Mouse (Mus musculus) thymus, postnatal 36 days (tissue): ENCODE data around the gene Gars.

Source experiments
- DNase-seq, 2 experiments: peaks; one replicate each; pipeline ENCODE4 v3.0.0; 2022; ENCODE audit warnings: mixed read lengths in 2 of 2

The Gars gene

DNA sequence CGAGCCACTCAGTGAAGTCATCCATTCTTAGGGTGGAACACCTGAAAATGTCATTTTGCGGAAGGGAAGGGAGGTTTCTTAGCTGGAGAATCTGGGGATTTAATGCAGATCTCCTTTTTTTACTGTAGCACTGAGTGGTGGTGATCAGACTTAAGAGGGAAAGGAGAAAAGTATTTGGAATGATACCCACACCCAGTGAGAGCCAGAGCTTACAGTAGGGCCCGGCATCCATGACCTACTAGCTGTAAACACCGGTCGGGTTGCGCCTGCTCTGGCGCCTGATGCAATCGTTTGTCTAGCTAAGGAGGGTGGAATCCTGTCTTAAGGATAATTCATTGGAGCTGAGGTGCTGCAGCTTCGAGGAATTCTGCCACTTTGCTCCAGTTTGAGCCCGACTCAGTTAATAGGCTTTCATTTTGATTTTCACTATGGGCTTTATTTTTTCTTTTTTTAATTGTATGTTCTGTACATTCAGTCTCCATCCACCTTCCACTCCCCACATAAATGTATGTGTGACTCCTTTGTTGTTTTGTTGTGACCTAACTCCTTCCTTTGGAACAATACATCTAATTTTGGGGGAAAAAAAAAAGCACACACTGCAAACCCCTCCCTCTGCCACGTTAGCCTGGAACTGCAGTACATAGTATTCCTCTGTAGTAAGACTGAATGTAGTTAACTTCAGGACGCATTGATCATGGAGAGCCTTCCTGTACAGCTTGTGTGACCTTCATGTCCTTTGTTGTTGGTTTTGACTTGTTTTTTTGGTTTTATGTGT lies 1.1 kb downstream of the Gars start:
- DNase-seq, result no peak

DNA sequence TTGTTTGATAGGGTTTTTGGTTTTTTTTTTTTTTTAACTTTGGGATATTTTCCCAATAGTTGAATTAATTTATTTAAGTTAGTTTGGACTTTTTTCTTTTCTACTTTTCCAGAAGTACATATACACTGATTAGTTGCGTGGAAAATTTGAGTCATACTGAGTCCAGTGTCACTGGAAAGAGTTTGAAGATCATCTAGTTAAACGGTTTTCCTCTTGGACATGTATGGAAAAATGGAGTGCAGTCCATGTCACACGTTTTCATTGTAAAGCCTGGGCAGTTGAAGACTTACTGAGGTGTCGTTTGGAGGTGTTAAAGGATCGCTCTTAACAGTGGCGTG lies 1.6 kb downstream of the Gars start:
- no peak for DNase-seq

DNA sequence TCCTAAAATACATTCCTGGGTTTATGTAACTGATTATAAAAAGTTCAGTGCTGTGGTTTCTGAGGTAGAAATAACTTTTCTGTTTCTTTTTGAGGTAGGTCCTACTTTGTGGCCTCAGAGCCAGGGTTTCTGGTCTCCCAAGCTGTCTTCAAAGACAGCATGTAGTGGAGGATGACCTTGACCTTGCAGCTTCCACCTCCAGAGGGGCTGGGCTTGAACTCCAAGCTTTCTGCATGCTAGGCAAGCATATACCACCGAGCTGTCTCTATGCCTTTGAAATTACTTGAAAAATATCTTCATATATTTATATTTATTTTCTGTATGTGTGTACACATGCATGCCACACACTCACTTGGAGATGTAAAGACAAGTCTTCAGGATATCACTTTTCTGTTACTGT lies 2.2 kb downstream of the Gars start:
- no peak for DNase-seq

DNA sequence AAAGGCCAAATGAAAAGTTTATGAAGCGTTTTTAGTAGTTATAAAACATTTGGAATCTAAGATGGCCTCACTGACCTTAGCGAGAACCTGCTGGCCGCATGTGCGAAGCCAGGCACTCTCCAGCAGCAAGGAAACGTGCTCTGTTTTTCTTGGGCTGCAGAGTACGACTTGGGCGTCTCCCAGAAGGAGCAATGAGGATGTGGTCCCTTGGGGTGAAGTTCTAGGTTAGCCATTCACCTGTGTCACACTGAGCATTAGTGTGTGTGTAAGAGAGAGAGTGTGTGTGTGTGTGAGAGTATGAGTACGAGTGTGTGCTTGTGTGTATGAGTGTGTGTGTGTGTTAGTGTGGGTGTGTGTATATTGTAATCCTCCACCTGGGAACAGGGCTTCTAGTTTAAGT lies 5.4 kb downstream of the Gars start:
- DNase-seq, result no peak

DNA sequence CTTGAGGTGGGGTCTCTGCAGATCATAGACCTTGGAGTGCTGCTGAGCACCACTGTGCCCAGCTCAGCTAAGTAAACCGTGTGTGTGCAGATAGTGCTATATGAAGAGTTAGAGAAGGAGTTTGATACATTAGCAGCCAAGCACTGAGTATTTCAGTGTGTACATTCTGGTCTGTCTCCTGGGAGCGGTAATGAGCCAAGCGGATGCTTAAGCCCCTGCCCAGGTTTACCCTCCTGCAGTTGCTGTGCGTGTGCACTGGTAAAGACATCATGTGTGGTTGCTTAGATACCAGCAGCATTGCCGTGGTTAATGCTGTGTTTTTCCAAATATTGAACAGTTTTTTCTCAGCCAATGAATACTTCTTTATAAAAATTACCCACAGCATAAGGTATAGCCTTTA lies 6.7 kb downstream of the Gars start:
- DNase-seq, result no peak

DNA sequence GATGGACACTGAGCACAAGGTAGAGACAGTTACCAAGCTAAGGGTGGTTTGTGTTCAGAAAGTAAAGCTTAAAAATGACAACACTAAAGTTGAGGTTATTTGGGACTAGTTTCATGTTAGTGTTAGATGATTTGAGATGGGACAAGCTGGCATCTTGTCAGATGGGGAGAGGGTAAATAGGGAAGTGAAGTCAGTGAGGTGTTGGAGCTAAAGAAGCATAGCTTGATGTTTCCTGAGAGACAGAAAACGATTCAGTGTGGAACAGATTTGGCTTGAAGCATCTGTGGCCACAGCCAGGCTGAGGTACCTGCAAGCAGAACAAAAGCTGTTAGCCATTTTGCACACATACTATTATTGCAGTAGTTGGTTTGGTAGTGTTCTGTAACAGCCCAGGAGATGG lies 7.5 kb downstream of the Gars start:
- no peak for DNase-seq

DNA sequence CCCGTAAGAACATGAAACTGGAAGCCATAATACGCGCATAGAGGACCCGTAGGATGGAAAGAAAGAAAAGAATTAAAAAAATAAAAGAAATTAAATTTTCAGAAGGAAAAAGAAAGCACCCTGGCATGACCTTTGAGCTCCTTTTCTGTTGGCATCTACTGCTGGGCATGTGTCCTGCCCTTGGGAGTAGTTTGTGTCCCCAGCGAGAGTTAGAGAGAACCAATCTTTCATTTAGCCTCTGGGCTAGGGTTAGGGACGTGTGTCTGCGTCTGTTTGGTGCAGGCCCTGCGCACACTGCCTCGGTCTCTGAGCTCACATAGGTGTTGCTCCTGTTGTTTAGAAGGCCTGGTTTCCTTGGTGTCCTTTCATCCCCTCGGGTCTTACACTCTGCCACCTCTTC lies 11.4 kb downstream of the Gars start:
- no peak for DNase-seq

DNA sequence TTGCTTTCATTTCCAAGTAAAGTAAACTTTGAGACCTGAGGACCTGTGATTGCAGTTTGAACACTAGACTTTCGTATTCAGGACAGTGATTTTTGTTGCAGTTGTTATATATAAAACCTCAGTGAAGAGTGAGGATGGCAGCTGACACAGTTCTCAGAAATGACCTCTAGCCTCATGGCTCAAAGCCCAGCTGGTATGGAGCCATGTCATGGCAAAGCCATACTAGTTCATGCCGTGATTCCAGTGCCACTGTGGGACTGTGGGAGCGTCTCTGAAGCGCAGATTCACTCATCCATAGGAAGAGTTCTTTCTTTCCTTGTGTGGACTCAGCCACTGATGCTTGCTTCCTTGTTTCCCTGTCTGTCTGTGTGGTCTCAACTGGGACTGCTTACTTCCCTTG lies 16.7 kb downstream of the Gars start:
- no peak for DNase-seq

DNA sequence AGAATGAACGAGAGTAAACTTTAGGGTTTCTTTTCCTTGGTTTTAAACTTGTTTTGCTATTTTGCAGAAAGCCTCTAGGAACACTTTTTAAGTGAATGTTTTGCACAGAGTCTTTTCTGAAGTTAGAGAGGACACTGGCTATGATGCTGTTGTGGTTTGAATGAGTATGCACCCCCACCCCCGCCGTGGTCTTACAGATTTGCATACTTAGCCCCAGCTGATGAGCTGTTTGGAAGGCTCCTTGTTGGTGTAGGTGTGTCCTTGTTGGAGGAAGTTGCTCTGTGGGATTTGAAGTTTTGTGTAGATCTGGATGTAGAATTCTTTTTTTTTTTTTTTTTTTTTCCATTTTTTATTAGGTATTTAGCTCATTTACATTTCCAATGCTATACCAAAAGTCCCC lies 19.6 kb downstream of the Gars start:
- DNase-seq, result no peak

DNA sequence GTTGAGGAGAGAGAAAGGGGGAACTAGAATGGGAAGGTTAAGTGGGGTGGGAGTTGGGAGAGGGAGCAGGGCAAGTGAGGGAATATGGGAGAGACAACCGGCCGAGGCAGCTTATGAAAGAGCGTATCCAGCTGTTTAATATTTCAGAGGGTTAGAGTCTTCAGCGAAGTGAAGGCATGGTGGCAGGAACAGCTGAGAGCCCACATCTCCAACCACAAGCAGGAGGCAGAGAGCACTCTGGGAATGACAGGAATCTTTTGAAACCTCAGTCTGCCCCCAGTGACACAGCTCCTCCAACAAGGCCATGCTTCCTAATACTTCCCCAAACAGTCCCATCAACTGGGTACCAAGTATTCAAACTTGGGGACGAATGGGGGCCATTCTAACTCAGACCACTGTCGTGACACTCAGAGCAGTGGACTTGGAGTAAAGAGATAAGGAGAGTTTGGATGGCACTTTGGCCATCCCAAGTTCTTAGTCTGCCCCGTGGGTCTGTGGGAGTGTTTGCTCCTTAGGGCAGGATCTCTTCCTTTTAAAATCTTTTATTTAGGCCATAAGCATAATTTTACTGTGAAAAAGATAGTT lies 22.5 kb downstream of the Gars start:
- no peak for DNase-seq

DNA sequence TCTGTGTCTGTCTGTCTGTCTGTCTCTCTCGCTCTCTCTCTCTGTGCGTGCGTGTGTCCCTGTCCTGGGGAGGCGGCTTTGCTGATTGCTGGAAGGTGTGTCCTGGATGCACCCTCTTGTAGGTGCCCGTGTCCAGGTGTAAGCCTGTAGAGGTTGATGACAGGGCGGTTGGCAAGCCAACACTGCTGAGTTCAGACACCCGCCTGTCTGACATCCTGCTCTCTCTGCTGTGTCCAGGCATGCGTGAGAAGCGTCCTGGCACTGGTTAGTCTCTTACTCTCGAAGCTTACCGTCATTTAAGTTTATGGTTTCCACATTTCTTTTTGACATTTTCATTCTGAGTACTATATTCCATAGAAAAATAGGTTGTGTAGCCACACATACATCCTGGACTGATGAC lies 23.5 kb downstream of the Gars start:
- no peak for DNase-seq

DNA sequence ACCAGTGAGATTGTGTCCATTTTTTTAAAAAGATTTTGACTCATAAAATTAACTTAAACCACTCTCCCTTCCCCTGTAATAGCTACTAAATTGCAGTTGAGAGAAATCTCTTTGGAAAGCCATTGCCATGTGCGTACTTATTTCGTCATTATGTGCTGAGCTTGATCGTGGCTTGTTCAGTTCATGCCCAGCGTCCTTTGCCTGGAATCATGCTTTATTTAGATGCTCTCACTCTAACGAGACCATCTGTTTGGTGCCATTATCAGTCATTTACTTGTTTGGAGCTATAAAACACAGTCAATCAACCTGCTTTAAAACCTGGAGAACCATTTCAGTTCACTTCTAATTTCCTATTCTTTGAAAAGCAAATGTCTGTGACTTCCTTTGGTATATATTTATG lies 24.4 kb downstream of the Gars start:
- no peak for DNase-seq

DNA sequence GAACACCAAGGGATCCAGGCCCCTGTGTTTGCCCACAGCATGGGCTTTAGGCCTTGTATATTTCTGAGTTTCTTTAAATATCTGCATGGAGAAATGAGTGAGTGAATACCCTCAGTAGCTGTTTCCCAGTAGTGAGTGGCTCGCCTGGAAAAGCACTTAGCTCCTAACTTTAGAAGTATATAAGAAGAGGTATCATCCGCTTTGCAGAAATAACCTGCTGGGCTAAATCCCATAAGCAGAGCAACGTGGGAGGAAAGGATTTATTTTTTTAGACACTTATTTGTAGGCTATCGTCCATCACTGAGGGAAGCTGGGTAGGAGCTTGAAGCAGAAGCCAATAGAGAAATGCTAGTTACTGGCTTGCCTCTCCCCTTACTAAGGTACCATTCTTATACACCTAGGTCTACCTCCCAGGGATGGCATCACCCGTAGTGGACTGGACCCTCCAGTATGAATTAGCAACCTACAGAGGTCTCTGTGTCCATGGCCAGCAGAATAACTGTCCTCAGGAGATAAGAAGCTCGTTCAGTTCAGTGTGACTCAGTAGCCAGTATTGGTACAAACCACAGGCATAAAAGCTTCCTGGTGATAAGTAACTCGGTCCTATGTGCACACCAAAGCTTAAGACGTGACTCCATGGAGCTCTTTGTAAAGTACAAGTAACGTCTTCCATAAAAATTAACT lies 26.1 kb downstream of the Gars start:
- DNase-seq, result no peak

DNA sequence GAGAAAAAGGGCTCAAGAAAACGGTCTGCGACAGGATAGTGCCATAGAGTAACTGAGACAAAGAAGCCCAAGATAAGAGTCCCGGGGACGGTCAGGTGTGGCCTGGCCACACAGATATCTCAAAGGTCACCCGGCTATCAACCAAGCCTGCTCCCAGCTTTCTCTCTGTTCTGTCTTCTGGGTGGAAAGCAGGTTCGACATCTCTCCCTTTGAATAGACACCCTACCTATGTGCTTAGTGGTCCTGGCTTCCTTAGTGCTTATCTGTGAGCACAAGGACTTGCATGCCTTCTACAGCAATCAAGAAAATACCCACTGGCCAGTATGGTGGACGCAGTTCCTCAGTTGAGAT lies 26.6 kb downstream of the Gars start:
- DNase-seq, result no peak

DNA sequence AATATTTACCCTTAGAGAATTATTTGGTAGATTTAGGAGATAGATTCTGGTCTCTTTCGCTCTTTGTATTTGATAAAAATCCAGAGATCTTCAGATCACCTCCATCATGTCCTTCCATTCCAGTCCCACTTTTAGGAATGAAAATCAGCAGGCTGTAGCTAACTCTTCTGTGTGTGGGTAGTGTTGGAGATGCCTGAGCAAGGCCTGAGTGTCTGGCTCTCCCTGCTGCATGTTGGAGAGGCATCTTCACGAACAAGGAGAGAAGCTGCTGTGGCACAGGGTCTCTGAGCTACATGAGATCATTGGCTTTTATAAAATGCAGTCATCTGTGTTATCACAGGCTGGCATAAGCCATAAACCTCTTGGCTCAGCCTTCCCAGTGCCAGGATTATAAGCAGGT lies 28.1 kb downstream of the Gars start:
- no peak for DNase-seq

DNA sequence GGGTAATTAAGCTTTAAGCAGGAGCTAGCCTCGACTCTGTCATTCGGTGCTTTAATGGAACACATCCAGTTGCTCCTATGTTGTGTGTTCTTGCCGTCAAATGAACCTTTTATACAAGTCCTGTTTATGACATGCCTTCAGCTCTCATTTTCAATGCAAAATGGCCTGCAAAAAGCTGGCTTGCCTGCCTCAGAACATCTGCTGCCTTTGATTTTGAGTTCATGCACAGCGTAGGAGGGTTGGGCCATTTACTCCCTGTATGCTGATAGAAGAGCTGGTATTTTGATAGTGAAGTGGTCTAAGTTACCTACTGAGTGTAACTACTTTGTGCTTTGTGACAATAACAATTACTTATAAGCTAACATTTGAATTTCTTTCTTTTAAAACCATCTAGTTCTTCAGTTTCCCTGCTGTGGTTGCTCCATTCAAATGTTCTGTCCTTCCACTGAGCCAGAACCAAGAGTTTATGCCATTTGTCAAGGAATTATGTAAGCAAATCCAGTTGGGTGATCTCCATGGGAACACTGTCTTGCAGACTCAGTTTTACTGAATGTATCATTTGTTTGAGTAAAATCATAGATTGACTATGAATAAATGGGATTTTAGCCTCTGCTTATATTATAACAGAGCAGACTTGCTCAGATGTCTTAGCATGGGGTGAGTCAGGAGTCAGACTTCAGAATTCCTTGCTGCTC lies 38.9 kb downstream of the Gars start:
- no peak for DNase-seq

DNA sequence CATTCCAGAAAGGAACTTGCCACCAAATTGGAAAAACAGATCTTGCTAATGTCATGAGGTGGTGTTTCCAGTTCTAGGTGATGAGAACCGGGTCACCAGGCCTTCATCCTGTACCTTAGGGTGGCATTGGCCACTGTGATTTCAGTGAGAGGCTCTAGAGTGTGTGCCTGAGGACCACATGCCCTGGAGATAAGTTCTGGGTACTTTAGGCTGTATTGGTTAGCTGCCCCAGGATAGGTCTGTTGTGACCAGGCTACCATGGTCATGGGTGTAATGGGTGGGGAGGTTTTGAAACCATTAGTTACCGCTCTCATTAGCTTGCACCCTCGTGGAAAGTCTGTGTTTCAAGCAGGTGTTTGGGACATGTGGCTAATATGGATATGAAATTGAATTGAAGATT lies 43.6 kb downstream of the Gars start:
- no peak for DNase-seq

DNA sequence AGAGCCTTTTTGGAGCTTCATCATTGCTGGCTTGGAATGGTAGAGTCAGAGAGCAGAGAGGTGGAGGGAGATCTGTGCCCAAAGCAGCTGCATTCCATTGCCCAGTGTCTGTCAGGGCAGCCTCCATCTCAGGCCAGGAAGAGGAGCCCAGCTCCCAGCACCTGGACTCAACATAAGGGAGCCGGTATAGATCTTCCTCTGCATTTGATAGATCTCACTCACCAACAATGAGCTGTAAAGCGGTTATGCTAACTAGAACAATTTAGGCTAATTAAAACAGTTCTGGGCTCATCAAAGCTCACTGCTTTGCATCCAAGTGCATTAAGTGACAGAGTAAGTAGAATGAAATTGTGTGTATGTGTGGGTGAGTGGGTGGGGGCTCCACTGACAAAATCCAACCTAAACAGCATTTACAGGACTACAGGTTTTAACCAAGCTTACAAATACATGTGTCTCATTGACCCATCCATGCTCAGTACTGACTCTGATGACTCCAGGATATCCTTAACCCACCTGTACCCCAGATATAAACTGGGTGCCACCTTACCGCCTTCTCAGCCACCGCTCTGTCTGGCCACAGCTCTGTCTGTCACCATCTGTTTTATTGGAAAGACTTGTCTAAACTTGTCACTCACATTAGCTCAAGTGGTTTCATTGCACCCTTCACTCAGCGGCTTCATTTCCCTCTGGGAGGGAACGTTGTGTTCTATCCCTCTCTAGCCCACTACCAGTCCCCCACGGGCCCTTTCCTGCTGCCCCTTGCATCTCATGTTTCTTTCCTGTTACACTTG lies 44.6 kb downstream of the Gars start:
- no peak for DNase-seq

DNA sequence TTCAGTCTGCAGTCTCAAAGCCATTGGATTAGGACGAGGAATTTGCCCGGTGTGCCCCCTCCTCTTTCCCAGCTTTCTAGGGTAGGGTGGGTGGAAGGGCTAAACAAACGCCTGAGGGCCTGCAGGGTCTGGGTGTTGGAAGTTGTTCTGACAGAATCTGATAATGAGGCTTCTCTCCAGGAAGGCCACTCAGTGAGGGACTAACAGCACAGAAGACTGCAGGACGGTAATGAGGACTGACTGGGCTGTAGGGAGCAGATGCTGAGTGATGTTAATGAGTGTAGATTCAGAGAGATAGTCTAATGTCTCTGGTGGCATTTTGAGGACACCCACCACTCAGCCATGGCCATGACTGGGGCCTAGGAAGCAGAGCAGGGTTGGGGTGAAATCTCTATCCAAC lies 49.5 kb downstream of the Gars start:
- no peak for DNase-seq

DNA sequence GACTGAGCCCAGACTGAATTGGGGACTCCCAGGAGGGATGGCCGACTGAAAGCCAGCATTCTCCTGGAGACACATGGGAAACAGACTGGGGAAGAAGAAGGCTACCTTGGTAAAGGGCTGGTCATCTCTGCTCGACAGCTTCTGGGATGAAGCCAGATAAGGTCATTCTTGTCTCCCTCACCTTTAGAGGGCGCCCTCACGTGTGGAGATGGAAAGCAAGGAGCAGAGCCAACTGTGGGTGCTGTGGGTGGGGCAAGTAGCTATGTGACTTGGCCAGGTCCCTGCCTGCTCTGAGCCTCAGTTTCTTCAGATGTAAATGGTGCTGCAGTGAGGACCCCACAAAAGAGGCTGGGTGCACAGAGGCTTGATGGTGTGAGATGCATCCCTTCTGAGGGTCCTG lies 52.8 kb downstream of the Gars start:
- peak in 1 of 2 experiments; percentile 10 for DNase-seq

DNA sequence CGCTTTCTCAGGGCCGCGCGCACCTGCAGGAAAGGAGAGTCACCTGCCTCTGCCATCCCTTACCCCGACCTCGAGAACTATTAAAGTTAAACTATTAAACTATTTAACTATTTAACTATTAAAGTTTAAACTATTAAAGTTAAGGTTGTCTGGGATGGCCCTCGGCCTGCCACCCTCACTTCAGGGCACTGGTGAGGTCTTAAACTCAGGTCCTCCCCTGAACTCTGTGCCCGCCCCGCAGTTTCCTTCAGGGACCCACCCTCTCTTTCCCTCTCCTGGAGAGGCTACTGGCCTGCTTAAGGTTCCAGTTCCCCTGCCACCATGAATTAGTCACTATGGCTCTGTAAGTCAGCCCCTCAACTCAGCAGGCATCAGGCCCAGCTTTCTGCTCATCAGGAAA lies 53.6 kb downstream of the Gars start:
- no peak for DNase-seq

DNA sequence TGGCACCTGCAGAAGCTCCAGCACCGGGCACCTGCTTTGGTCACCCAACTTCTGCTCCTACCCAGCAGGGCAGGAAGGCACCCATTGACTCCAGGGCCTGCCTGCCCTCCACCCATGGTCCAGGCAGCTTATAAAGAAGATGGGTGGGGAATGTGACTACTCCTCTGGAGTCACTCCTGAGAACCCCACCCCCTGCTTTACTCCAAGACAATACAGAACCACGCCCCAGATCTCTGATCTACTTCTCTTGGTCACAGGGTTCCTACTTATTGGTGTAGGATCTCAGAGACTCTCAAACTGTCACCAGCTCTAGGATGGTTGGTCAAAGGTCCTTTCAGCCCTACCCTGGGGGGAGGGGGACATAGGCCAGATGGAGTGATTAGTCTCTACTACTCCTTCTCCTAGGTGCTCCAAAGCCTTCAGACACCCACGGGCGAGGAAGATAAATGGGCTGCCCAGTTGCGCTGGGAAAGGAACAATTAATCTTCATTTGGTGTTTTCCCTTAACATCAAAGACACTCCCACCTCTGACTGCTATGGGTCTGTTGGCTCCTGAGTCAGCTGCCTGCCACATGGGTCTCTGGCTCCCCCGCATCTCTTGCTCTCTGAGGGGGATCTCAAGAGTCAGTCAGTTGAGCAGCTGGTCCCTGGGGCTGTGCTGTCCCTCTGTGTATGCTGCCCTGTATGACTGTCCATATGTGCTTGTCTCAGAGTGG lies 55.8 kb downstream of the Gars start:
- DNase-seq, result no peak

DNA sequence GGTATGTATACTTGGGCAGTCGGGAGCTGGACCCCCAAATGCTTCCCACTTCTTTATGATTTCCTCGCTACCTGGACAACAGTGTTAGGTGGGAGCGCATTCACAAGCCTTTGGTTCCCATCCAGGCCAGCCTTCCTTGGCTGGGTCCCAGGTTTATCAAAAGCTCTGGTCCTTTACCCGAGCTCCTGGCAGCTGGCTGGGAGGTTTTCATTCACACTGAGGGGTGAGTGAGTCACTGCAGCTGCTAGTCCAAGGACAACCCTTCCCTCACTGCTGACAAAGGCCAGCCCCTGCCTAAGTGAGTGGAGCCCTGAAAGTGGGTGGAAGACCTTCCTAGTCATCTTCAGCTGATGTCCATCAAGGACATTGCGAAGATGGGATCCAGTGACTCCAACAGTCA lies 60.2 kb downstream of the Gars start:
- no peak for DNase-seq
